Mouse (Mus musculus) kidney, adult 18-20 months (tissue): ENCODE data around the gene Zfp568.
"Not testable (repeated sequence)": the region's sequence is repeated elsewhere in the genome, so short reads cannot be mapped to it uniquely, and the experiment has no call there.

Experiments used
- DNase-seq: peaks from one replicate; pipeline ENCODE4 v3.0.0; 2021

Zfp568 gene

DNA sequence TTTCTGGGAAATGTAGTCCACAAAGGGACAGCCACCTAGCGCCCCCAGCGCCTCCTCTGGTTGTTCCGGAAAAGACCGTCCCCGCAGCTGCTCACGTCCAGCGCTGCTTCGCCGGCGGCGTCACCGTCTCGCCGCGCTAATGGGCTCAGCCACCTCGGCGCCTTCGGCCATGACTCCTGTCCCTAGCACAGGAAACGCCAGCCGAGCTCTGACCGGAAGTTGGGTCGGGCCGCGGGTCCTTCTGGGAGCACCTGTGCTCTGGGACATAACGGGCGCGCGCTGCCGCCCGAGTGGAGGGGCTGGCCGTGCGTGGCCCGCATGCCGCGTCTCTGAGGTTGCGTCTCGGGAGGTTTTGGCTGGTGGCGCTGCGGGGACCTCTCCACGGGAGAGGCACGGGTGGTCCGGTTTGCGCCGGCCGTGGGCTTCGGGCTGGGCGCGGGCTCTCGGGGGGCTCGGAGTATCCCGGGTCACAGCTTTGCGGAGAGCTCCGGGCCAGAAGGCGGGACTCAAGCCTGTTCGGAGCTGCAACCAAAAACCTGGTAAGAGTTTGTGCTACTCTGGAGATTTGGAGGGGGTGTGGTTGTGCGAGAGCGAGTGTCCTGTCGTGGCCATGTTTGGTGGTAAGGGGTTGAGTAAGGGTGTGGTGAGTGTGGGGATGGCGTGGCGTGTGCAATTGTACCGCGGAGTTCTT, at the start of gene Zfp568:
Gene Zfp568 (plus strand): TSS at position 266 of the 691 bp plus-strand sequence.
- peak; percentile 94 for DNase-seq

DNA sequence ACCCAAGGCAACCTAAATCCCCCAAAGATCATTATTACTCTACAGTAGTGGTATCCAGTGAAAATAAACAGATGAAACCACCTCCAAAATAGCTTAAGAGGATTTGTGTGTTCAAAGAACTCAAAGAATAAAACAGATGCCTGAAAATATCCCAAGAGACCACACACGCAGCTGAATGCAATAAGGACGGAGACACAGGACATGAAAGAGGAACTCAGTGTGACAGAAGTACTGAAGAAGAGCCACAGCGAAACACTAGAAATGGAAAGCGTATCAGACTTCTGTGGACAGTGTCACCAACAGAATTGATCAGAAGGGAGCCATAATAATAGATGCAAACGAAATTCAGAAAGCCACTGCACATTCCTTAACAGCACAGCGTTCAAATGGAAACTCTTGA, 44.9 kb upstream of the Zfp568 start:
- no peak for DNase-seq

DNA sequence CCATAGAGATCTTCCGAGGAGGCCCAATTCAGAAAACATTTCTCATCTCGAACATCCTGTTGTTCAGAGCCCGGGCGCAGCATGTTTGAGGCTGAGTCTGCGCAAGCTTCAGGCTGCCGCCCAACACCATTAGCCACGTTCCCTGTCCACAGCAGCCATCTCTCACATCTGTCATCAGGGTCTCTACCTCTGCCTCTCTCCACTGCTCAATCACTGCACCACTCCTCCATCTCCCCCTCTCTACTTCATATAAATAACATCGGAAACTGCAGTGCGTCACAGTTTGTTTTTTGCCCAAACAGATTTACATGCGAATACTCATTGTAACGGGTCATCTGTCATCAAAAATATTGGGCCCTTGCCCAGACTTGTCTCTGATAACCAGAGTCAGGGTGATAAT, 42.7 kb upstream of the Zfp568 start:
- no peak for DNase-seq

DNA sequence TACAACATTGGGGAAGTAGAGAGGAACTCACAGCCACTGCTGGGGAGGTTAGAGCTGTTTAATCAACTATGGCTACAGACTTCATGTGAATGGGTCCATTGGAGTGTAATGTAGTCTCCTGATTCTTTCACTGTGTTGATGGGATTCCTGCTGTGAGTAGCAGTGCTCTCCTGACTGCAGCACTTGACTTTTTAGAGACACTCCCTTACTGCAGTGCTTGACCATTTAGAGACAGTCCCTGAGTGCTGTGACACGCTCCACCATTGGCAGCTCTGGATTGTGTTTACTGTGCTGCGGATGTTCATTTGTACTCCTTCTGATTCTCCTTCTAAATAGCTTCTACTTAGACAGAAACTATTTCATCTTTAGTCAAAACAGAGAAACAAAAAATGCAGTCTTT, 41.0 kb upstream of the Zfp568 start:
- no peak for DNase-seq

DNA sequence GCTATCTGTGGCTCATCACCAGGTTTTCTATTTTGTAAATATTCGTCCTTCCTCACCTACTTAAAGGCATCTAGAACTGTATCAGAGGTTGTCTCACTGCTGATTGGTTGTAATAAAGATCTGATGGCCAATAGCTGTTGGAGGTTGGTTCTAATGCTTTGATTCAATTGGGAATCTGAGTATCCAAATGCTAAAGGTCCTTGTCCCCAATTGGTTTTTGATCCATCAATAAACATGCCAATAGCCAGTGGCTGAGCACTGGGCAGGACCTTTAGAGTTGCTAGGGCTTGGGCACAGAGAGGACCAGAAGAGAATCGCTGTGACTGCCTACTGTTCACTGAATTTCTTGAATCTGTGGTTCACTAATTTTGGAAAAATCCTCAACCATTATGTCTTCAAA, 40.0 kb upstream of the Zfp568 start:
- DNase-seq: no peak

DNA sequence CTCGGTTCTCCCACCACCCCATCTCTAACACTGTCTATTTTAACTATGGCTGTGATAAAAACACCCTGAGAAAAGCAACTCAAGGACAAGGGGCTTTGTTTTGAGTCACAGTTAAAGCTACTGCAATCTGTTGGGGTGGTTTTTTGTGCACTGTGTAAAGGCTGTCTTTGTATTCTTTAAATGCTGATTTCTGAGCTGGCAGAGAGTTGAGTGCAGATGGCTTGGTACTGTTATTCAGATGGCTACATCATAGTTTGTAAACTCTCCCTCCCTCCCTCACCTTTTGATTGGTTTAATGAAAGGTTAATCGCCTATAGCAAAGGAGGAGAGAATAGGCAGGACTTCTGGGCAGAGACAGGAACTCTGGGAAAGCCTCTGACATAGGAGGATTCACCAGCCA, 39.6 kb upstream of the Zfp568 start:
- no peak for DNase-seq

DNA sequence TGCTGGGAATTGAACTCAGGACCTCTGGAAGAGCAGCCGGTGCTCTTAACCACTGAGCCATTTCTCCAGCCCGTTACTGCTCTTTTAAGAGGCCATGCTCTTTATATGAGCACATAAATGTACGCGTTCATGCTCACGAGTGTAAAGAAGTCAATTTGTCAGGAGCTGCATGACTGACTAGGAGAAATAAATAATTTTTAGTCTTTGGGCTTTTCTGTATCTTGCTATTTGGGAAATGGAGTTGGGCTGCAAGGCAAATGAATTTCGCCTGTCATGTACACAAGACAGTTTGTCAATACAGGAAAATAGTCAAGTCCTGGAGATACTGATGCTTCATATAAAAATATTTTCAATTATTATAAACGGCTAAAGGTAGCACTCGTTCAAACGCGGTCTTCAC, 30.7 kb upstream of the Zfp568 start:
- no peak for DNase-seq

DNA sequence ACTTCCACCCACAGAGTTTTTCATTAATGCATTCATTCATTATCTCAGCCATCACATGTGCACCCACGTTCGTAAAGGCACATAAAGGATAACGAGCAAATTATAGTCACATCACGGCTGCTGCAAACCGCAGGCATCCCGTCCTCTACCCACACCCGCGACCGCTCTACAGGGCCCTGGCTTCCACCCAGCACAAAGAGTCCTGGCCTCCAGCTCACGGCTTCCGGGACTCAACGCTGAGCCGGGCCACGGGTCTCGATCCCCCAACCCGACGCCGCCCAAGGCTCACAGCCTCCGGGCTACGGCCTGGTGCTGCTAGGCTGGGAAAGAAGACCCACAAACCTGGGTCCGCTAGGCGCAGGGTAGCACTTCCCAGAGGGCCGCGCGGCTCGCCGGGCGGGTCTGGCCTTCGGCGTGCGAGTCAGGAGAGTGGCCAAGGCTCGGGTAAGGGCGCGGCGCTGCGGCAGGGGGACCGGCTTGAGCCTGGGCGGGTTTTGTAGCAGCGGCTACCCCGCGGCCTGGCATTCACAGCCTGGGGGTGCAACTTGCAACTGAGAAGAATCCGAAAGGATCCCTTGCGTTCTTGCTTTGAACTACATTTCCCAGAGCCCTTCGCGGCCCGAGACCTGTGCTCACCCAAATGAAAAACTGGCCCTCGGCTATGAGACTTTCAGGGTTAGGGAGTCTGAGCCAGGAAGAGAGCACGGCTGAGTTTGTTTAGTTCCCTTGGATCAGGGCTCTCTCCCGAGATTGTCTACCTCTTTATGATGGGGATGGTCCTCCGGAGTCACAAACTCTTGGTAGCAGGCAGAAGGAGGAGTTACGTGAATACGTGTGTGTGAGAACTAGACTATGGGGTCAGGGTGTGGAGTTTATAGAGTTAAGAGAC, 30.0 kb upstream of the Zfp568 start, which contains the start of gene Zfp74:
Gene Zfp74 (minus strand): TSS at position 577 of the 889 bp plus-strand sequence.
- peak; percentile 87 for DNase-seq

DNA sequence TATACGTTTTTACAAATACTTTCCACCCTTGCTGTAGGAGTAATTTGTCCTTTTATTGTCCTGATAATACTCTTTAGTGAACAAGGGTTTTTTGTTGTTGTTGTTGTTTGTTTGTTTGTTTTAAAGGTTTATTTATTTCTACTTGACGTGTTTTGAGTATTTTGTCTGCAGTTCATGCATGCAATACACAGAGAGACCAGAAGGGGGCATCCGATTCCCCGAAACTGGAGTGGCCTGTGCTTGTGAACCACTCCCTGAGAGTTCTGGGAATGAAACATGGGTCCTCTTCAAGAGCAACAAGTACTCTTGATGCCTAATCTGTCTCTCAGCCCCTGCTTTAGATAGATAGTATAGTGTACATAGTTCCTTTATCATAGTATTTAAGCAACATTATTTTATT, 29.0 kb upstream of the Zfp568 start:
- peak; percentile 53 for DNase-seq

DNA sequence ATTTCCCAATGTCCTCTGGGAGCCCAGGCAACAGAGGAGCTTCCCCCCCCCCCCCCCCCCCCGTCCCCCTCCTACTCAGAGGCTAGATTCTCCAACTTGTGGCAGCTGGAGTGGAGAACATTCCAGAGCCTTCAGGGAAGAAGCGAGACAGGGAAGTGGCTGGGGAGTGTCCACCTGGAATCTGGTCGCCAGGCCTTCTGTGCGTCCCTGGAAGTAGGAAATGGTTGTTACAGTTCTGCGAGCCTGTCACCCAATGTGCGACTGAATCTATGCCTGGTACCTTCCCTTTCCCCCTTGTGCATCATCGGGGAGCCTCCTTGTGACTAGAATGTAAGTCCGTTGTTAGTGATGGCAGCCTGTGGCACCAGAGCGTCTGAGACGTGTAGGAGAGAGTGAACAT, 27.5 kb upstream of the Zfp568 start:
- DNase-seq: peak; percentile 16

DNA sequence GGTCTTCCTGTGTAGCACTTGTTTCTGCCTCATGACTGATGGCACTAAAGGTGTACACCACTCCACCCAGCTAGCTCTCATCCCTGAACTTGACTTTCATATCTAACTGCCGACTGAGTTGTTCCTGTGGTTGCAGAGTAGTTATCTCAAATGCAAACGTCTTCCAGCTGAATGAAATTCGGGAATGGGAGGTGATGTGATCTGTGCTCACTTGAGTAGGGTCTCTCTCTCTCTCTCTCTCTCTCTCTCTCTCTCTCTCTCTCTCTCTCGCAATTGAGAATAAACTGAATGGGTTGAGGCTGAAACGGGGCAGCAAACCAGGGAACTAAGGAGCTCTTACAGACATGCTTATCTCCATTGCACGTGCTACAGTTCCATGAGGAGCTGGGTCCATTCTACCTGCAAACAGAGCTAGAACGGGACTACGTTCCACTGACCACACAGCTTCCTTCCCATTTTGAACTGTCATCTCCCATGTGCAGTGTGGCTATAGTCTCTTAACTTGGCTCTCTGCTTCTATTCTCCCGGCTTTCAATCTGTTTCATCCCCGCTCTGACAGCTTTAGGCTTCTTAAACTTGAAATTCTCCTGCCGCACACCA, 25.5 kb upstream of the Zfp568 start:
- DNase-seq: no peak

DNA sequence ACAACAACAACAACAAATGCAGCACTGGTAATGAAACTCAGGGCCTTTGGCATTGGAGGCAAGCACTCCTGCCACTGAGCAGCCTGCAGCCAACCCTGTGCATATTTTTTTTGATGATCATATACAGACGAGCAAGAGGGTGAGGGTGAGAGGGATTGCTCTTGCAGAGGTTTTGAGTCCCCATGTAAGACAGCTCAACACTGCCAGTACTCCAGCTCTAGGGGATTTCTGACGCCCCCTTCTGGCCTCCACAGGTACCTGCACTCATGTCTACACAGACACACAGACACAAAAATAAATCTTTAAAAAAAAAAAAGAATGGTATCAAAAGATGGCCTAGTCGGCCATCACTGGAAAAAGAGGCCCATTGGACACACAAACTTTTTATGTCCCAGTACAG, 24.8 kb upstream of the Zfp568 start:
- no peak for DNase-seq

DNA sequence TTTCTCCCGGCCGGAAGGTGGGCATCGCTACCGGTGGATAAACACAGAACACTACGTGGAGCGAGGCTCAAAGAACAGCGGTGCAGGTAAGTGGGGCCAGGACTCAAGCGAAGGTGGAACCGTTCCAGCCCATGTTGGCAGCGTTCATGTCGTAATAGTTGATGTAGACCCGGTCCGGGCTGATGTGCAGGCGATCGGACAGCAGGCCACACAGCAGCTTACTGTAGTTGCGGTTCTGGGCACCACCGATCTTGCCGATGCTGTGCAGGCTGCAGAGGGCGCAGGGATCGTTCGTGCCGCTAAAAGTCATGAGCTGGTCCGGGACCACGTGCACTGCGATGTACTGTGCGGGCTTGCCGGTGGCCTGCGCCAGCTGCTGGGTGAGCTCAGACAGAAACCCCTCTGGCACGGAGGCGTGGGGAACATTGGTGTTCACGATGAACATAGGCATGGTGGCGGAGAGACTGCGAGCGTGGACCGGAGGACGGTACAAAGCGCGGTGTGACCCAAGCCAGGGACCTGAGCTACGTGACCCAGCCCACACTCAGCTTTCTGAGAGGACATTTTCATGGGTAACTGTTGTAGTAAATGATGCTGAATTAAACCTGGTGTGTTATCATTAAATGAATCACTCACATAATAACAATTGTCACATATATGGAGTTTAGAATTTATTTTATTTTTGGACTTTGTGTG, 18.5 kb upstream of the Zfp568 start:
- DNase-seq: not testable (repeated sequence)

DNA sequence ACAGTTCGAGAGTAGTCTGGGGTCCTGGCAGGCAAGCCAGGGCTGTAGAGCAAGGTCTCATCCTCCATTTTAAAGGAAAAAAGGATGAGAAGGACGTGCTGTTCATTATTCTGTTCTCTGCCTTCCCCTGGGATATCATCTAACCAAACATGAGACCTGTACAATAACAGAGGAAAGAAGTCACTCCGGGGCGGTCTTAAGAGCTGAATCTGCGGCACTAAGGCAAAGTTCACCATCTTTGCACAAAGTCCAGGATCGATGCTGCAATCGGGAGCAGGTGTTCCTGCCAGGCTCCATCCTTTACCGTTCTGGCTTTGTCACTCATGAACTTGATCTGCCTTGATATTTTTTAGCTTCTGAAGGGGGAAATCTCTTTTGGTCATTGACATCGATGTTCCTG, 13.1 kb upstream of the Zfp568 start:
- DNase-seq: no peak

DNA sequence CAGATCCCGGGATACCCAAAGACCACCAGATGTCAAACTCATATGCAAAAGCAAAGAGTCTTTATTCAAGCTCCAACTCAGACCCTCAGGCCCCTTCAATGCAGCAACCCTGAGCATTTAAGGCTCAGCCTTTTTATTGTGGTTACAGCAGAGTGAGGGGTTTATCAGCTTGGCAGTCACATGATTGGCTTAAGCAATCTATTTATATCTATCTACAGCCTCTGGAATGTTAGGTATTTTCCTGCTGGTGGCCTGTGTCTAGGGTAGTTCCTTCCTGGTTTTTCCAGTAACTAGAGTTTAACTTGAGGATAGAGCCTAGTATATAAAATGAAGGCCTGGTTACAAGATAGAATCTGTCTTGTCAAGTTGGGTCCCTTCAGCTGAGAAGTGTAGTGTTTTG, 3.0 kb upstream of the Zfp568 start:
- no peak for DNase-seq

DNA sequence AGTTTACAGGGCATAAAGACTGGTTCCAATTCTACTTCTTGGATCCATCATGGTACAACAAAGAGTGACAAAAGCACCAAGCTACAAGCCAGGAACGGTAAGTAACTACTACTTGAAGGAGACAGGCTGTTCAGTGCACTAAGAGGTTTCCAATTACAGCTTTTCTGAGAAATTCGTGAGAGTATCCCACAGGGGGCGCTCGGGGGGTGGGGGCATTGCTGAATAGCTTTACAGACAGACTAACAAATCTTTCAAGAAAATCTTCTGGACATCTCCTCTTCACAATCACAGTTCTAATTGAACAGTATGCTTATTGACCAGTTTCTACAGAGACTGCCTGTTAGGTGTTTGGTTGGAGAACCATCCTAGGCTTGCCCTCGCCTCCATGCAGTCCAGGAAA, 2.3 kb upstream of the Zfp568 start:
- DNase-seq: no peak

DNA sequence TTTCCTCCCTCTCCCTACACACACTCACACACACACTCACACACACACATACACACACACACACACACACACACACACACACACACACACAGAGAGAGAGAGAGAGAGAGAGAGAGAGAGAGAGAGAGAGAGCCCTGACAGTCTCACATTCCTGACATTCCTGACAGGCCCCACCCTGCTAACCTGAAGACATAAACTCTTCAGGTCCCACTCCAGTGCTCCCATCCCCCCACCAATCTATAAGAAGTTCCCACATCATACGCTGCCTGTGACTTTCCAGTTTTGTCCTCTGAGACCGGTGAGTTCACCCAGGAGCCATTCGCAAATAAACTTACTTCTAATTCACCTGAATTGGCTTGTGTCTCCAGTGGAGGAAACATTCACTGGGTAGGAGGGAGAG, 1.9 kb upstream of the Zfp568 start:
- DNase-seq: no peak

DNA sequence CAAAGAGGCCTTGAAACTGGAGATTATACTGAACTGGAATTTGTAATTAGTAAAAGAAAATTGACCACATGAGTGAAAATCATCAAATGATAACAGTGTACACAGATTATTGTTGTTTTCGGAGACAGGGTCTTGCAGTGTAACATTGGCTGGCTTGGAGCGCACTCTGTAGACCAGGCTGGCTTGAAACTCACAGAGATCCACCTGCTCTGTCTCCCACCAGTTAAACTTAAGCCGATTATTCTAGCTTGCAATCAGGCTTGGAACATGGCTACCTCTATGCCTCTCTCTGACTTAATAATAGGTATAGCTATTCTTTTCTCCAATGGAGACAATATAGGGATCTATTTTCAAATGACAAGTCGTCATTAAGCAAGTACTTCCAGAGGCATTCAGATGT, 1.4 kb upstream of the Zfp568 start:
- no peak for DNase-seq

DNA sequence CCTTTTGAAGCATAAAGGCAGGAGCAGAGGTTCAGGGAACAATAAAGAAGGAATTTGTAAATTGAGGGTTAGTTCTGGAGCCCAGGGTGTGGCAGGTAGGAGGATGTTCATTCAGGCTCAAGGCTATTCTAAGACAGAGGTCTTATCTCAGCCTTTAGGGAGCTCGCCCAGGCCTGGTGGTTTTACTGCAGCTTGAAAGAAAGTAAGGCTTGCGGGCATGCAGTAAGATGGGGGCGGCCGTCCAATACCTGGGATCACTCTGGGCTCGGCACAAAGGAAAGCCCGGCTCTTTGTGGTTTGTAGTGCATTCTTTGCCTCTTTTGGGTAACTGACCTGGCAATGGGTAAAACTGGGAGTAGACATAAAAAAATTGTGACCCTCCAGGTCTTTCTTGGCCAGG, 824 bp upstream of the Zfp568 start:
- peak; percentile 35 for DNase-seq

DNA sequence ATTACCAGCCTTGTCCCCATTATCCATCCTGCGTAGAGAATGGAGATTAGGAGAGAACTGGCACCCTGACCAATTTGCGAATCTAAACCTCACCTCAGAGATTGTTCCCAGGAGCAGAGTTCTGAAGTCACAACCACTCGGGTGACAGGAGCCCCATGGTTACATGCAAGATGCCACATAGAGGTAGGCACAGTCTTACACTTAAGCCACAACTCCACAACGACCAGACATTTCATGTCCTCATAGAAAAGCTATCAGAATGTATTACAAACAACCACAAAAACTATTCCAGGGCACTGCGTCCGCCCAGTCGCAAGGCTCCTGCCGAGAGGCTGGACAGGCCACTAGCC, 440 bp upstream of the Zfp568 start:
- DNase-seq: no peak

DNA sequence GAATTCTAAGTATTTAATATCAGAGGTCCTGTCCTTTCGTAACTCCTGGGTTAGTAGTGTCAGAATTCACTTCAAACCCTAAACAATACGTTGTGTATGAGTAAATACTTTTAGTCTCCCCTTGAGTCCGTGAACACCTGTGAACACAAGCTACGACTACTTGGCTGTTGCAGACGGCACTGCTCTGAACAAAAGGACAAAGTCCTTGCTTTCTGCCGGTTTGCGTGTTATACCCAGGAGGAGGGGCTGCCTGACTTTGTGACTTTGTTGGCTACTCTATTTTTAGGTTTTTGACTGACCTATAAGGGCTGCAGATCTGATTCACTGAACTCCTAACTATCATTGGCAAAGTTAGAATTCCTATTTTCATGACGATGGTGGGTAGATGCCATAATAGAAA, 2.3 kb downstream of the Zfp568 start:
- DNase-seq: peak; percentile 28

DNA sequence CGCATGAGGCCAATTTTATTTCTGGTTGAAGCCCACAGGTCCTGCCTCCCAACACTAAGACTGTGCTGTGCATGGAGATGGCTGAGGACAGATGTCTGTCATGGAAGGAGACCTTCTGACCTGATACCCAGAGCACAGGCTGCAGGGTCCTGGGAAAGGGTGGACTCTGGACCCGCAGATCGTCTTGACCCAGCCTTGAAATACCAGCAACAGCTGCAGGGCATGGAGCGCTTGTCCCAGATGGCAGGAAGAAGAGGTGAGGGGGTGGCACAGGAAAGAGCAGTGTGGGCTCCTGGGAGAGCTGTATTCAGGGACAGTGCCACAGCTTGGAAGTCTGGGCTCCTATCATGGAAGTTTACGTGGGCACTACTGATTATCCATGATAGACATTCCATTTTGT, 3.8 kb downstream of the Zfp568 start:
- DNase-seq: no peak

DNA sequence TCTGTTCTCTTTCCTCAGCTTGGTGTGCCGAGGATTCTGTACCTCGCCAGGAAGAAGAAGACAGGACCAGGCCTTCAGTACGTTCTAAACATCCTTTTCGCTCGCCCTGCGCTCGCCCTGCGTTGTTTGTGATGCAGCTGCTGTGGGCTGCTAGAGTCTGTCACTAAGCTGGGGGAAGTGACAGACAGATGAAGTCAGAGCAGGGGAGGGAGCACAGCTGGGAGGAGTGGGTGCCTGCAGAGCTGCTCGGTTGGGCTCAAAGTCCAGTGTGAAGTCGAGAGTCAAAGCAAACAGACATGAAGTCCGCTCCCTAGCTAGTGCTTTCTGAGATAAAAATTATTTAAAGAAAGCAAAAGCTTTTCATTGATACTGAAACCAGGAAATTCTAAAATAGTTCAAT, 5.3 kb downstream of the Zfp568 start:
- peak; percentile 27 for DNase-seq

DNA sequence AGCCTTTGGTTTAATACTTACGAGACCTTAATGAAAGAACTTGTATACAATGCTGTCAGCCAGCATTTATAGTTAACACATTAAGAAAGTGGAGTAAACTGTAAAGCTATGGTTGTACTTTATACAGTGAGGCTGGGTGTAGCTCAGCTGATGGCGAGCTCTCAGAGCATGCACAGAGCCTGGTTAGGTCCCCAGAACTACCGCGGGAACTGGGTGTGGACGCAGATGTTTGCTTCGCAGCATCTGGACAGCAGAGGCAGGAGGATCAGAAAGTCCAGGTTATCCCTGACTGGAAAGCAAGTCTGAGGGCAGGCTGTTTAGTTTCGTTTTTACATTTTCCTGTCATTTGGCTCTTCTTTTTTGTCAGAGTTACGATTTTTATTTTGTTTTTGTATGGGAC, 8.9 kb downstream of the Zfp568 start:
- no peak for DNase-seq
